Mouse (Mus musculus): ENCODE data around the gene Cdh3.
"Not testable (repeated sequence)": the region's sequence is repeated elsewhere in the genome, so short reads cannot be mapped to it uniquely, and the experiment has no call there.

Cdh3 gene

DNA sequence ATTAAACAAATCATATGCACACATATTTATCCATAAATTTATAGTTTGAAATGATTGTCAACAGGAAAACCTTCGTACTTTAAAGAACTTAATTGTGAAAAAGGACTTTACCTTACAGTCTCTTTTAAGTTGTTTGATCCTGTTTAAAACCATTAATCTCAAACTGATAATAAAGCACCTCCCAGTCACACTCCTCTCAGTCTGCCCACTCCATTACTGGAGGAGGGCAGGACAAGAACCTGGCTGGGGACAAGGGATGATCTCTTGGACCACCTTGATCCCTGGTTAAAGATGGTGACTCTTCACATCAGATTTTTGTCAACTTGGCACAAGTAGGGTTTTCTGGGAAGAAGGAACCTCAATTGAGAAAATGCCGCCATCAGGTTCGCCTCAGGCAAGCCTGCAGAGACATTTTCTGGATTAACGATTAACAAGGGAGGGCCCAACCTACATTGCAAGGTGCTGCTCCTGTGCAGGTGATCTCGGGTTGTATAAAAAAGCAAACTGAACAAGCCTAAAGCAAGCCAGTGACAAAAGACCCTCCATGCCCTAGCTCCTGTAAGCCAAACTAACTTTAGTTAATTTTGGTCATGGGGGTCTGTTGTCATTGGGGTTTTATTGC lies 61.0 kb downstream of the Cdh3 start:
- no peak for DNase-seq (ENCODE audit: low spot score)

DNA sequence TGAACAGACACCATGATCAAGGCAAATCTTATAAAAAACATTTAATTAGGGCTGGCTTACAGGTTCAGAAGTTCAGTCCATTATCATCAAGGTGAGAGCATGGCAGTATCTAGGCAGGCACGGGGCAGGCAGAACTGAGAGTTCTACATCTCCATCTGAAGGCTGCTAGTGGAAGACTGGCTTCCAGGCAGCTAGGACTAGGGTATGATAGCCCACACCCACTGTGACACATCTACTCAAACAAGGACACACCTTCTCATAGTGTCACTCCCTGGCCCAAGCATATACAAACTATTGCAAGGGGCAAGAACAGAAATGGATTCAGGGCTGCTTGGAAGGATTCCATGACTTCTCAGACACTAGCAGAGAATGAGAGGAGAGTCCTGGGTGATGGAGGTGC lies 61.5 kb downstream of the Cdh3 start:
- DNase-seq (ENCODE audit: low spot score): not testable (repeated sequence)

DNA sequence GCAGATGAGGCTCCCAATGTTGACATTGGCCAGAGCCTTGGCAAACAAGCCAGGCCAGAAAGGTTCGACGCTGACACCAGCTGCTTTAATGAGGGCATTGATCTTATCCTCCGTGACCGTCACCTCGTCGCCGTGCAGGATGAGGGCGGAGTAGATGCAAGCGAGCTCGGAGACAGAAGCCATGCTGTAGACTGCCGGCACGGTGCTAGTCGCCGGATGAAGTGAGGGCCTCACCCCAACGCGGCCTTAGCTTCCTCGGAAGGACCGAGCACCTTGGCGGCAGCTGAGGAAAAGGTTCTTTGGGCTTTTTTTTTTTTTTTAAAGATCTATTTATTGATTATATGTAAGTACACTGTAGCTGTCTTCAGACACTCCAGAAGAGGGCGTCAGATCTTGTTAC lies 62.5 kb downstream of the Cdh3 start, which contains the start of gene Gm10073:
Gm10073 (minus strand) TSS at position 294 of the 400 bp plus-strand sequence.
- DNase-seq (ENCODE audit: low spot score): not testable (repeated sequence)

- DNase-seq (ENCODE audit: low spot score): no peak
Observed at GRCm38 (mm10) chr8:106574283-106574682, 63.6 kb downstream of the Cdh3 start.

DNA sequence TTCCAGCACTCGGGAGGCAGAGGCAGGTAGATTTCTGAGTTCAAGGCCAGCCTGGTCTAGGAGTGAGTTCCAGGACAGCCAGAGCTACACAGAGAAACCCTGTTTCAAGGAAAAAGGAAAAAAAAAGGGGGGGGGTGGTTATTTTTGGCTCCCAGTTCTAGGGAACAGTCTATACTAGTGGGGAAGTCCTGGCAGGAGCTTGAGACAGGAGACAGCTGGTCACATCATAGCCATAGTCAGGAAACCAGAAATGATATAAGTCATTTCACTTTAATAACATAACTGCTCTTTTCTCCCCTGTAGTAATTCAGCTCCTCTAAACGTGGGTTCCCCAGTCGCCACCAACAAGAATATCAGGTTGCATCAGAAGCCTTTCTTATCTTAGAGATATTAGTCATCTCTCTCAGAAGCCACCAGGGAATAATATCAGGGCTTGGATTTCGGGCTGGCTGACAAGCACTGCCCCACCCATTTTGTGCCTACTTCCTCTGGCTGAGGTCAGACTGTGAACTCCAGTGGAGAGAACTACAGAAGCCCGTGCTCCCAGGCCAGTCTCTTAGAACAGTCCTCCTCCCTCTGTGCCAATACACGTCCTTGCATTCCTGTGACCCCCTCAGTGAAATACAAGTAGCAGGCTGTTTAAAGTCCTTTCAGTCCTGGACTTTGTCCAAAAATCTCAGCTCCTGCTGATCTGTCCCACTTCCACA lies 66.3 kb downstream of the Cdh3 start:
- DNase-seq (ENCODE audit: low spot score): peak; percentile 29

GRCm38 (mm10) chr8:106579510-106579909 lies 68.8 kb downstream of the Cdh3 start:
- DNase-seq (ENCODE audit: low spot score): no peak

GRCm38 (mm10) chr8:106581344-106582088 lies 70.8 kb downstream of the Cdh3 start:
- DNase-seq (ENCODE audit: low spot score): no peak

GRCm38 (mm10) chr8:106584942-106585670 lies 74.4 kb downstream of the Cdh3 start:
- no peak for DNase-seq (ENCODE audit: low spot score)

- no peak for DNase-seq (ENCODE audit: low spot score)
Observed at GRCm38 (mm10) chr8:106585671-106586037, 75.0 kb downstream of the Cdh3 start.

DNA sequence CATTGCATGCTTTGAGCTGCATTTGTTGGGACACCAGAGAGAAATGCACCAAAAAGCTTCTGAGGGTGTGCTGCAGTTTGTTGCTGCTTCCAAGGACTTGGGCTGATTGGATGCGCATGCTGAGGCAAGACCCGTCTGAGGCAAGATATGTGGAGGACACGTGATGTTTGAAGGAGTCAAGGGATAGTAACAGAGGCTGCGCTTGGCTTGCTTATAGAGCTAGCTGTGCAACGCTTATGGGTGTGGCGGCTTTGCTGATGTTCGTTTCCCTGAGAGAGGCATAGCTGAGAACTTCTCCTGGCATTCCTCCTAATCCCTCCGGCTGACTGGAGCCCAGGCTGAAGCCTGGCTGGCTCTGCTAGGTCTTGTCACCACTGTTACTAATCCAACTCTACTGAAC lies 76.2 kb downstream of the Cdh3 start:
- no peak for DNase-seq (ENCODE audit: low spot score)

DNA sequence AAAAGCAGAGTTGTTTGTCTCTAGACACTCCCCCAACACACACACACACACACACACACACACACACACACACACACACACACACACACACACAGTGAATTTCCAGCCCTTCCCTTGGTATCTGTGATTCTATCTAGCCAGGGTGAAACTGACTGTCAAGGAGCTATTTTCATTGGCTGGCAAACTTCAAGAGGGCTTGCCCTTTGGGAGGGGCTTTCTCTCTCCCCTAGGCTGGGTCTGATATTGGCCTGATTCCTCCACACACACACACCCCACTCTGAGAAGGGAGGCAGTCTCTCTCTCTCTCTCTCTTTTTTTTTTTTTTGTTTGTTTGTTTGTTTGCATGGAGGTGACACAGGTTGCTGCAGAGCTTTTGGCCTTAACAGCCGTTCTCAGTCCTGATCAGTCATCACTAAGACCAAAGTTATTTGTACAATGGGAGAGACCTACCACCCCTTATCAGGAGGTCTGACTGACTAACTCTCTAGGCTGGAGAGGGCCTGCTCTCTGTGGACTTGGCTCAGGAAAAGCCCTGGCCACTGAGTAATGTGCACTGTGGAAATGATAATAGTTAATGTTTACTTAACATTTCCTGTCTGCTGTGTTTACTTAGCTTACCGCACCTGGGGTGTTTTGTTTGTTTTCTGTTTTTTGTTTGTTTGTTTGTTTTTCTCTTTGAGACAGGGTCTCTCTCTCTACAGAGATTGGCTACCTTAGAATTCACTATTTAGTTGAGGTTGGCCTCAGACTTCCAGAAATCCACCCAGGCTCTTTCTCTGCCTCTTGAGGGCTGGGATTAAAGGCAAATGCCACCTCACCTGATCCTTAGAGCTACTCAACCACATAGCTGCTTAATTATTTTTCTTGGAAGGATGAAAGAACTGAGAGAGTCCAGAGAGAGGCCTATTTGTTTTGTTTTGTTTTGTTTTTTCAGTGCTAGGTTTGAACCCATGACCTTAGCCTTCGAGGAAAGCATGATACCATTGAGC lies 78.0 kb downstream of the Cdh3 start:
- DNase-seq (ENCODE audit: low spot score): no peak

GRCm38 (mm10) chr8:106592458-106592857 lies 81.8 kb downstream of the Cdh3 start:
- no peak for DNase-seq (ENCODE audit: low spot score)

GRCm38 (mm10) chr8:106595623-106596022 lies 84.9 kb downstream of the Cdh3 start:
- not testable (repeated sequence) for DNase-seq (ENCODE audit: low spot score)

DNA sequence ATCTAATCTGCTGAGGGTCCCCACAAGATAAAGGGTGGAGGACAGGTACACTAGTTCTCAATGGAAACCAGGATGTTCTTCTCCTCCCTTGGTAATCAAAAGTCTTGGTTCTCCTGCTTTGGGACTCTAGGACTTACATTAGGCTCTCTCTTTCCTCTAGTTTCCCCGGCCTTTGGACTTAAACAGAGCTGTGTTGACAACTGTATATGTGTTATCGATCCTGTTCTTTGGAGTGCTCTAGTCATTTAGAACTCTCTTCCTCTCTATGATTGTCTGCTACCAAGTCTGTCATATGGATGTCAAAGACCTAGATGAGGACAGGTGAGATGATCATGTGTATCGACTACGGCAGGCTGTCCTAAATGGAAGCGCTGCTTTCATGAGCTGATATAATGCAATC lies 86.4 kb downstream of the Cdh3 start:
- DNase-seq (ENCODE audit: low spot score): no peak

DNA sequence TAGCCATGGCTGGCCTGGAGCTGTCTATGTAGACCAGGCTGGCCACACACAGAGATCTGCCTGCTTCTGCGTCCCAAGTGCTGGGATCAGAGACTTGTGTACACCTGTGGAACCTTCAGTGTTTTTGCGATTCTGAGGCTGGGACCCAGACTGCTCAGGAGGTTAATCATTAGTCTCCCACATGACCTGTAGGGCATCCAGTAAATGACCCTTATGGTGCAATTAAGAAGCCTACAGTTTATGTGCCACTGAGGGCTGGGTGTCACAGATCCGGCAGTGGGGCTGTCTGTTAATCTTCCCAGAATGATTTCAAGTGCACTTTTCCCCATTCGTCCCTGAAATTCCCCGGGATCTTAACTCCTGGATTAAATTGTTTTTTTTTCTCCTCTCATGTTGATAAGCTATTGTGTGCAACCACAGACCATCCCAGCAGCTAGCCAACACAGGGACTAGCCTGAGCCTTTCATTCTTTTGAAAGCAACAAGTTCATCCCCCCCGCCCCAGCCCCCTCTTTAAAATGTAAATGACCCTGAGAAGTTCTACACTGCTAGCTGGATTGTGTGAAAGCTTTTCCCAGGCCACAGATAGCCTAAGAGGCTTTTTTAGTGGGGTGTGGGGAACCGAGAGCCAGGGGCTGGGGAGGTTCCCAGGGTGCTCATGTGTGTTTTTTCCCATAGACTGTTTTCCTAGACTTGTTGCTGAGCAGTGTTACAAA lies 88.7 kb downstream of the Cdh3 start:
- DNase-seq (ENCODE audit: low spot score): no peak

DNA sequence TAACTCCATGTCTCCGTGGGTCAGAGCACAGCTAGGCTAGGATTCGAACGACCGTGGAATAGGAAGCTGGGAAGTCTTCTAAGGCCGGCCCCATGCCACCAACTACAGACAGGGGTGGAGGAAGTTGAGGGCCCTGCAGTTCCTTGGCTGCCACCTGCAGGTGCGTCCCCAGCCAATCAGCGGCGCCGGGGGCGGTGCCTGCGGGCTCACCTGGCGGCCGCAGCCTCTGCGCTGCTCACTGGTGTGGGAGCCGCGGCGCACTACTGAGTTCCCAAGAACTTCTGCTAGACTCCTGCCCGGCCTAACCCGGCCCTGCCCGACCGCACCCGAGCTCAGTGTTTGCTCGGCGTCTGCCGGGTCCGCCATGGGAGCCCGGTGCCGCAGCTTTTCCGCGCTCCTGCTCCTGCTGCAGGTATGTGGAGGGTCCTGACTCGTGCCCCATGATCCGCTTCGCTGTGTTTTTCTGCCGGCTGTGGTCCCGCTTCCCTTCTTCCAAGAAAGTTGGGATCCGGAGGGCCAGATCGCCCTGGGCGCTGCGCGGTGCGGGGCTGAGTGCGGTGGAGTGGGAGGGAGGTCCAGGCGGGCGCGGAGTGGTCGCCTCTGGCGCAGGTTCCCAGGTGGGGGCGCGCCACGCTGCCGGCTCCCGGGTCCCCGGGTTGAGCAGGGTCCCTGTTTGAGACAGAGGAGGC lies 92.6 kb downstream of the Cdh3 start, which contains the start of gene Cdh1:
Cdh1 (plus strand) TSS at position 221 of the 689 bp plus-strand sequence.
- no peak for DNase-seq (ENCODE audit: low spot score)

- DNase-seq (ENCODE audit: low spot score): no peak
Observed at GRCm38 (mm10) chr8:106603933-106604332, 93.2 kb downstream of the Cdh3 start.

GRCm38 (mm10) chr8:106605657-106606056 lies 95.0 kb downstream of the Cdh3 start:
- DNase-seq (ENCODE audit: low spot score): no peak

- DNase-seq (ENCODE audit: low spot score): no peak
Observed at GRCm38 (mm10) chr8:106606121-106606520, 95.4 kb downstream of the Cdh3 start.

Measured in adipocyte (in vitro differentiated cells).